15 mouse cellular contexts compared by ENCODE assay signal in genomic region chr4:138077663-138078295, GRCm38 (mm10).
DNase-seq lines count a peak whose midpoint lies in the region; ATAC-seq and TF ChIP-seq lines count a peak whose summit lies in the region.
"Had no signal": no experiment of that assay in that cellular context is flagged by ENCODE, and none has a peak within 500 bp of the region (broad histone marks: within the 10 kb centered on the region; RNA-seq: fewer than 3 reads in every experiment).

No protein-coding gene starts in this region.

- no peak overlapping the region for H3K4me2 ChIP-seq in forebrain, embryonic 15.5 days (replicated peaks)
- H3K4me2 ChIP-seq: midbrain, embryonic 15.5 days had no signal

- no peak overlapping the region for H3K27ac ChIP-seq in forebrain, embryonic 10.5 days
- H3K27ac ChIP-seq in forebrain, embryonic 15.5 days (replicated peaks) = no peak overlapping the region
- H3K27ac ChIP-seq: hindbrain, postnatal 0 days; midbrain, embryonic 15.5 days had no signal

- H3K4me1 ChIP-seq in G1E (ENCODE audit: insufficient read depth, low read depth, low read length) = peaks cover 36% of the 10 kb centered on the region
- no peaks in the 10 kb centered on the region for H3K4me1 ChIP-seq in forebrain, embryonic 10.5 days
- peaks cover 15% of the 10 kb centered on the region for H3K4me1 ChIP-seq in forebrain, embryonic 15.5 days

- H3K4me3 ChIP-seq in G1E (ENCODE audit: low read depth, low read length) = no peak overlapping the region
- H3K4me3 ChIP-seq in forebrain, embryonic 10.5 days = no peak overlapping the region
- H3K4me3 ChIP-seq in forebrain, embryonic 15.5 days = no peak overlapping the region
- H3K4me3 ChIP-seq: midbrain, embryonic 15.5 days had no signal

- 92% methylated on average over 3 of the region's 3 CpGs for WGBS in forebrain, embryonic 10.5 days
- WGBS in forebrain, embryonic 15.5 days = 95% methylated on average over 3 of the region's 3 CpGs

- H3K27me3 ChIP-seq in G1E (ENCODE audit: insufficient read depth, low read length) = no peaks in the 10 kb centered on the region
- no peaks in the 10 kb centered on the region for H3K27me3 ChIP-seq in forebrain, embryonic 10.5 days (ENCODE audit: poor library complexity, severe bottlenecking)
- H3K27me3 ChIP-seq in forebrain, embryonic 15.5 days = no peaks in the 10 kb centered on the region
- H3K27me3 ChIP-seq: midbrain, embryonic 15.5 days had no signal

- H3K9me3 ChIP-seq in G1E (replicated peaks) = no peaks in the 10 kb centered on the region
- no peaks in the 10 kb centered on the region for H3K9me3 ChIP-seq in forebrain, embryonic 10.5 days
- H3K9me3 ChIP-seq in forebrain, embryonic 15.5 days = no peaks in the 10 kb centered on the region
- H3K9me3 ChIP-seq: midbrain, embryonic 15.5 days had no signal

- peak; percentile 38 for ATAC-seq in G1E (ENCODE audit: extremely low read depth, insufficient number of reproducible peaks, low FRiP score, poor library complexity, severe bottlenecking)
- peak; percentile 80 for ATAC-seq in erythroid progenitor cell, adult 5-6 weeks (replicated peaks; ENCODE audit: low FRiP score, poor library complexity, severe bottlenecking)
- peak; percentile 43 for ATAC-seq in megakaryocyte progenitor cell, adult 5-6 weeks (replicated peaks; ENCODE audit: poor library complexity)
- ATAC-seq in forebrain, embryonic 15.5 days (replicated peaks) = no peak
- ATAC-seq: hindbrain, postnatal 0 days; midbrain, embryonic 15.5 days had no signal

- H3K9ac ChIP-seq in forebrain, embryonic 15.5 days (replicated peaks) = no peak overlapping the region
- H3K9ac ChIP-seq: midbrain, embryonic 15.5 days had no signal

- TF ChIP-seq CTCF in G1E (IDR thresholded peaks at IDR 0.05; ENCODE audit: low read depth, low read length) = no peak

- DNase-seq in gastrocnemius, adult 18-20 months (ENCODE audit: low spot score) = peak; percentile 49
- no peak for DNase-seq in gastrocnemius, adult 8-10 months (ENCODE audit: low spot score in 2 of 2)
- DNase-seq in G1E (ENCODE audit: low spot score) = no peak
- no peak for DNase-seq in forebrain, embryonic 10.5 days (ENCODE audit: extremely low spot score, low spot score)
- DNase-seq in kidney, postnatal 36 days = no peak
- DNase-seq: cerebellum, adult 9-10 months; embryo, embryonic 11 days; kidney, postnatal 25 days; lung, postnatal 36 days; right cerebral cortex, postnatal 25 days had no signal

- peaks cover 84% of the 10 kb centered on the region for H3K36me3 ChIP-seq in G1E (replicated peaks)
- peaks cover 66% of the 10 kb centered on the region for H3K36me3 ChIP-seq in forebrain, embryonic 10.5 days (replicated peaks)
- H3K36me3 ChIP-seq in forebrain, embryonic 15.5 days = 0 out of 2 replicates have a peak, but pooled peaks cover 3% of the 10 kb centered on the region
- H3K36me3 ChIP-seq: midbrain, embryonic 15.5 days had no signal
